Mouse (Mus musculus) c-Kit-positive CD71-positive TER-119-positive erythroid progenitor cells, embryonic 14.5 days (primary cell): ENCODE results near the gene Xylt1.

Source experiments
- DNase-seq: peaks from one replicate; pipeline ENCODE4 v3.0.0-alpha.2; 2013; ENCODE audit warnings: low spot score

Gene Xylt1

DNA sequence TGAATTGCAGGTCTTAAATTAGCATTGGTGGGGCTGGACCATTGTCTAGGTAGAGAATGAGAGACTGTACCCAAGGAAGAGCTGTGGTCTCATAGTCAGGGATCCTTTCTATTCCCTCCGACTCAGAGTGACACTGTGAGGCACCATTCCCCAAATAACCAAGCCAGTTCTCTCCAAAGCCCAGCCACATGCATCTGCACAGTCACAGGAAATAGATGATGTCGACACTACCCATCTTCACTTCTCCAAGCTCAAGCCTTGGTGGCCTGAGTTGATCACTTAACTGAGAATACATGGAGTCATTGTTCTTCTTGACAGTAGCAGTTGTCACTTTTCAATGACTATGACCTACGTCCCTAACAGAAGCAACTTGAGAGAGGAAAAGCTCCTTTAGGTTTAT, 100.6 kb downstream of the Xylt1 start:
- no peak for DNase-seq

DNA sequence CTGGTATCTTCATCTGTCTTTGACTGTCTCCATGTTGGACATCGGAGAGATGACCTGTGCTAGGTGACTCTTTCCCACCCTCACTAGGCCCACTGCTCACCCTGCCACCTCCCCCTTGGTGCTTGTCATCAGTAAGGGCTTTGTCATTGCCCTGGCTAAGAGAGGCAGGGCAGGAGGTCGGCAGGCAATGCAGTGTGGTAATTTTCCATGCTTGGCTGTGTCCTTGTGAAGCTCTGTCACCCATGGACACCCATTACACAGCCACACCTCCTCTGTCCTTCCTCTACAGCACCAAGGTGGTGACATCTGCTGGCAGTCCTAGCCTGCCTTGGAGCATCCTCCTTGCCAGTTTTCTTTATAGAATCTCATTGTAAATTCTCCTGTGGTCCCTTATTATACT, 101.9 kb downstream of the Xylt1 start:
- no peak for DNase-seq

DNA sequence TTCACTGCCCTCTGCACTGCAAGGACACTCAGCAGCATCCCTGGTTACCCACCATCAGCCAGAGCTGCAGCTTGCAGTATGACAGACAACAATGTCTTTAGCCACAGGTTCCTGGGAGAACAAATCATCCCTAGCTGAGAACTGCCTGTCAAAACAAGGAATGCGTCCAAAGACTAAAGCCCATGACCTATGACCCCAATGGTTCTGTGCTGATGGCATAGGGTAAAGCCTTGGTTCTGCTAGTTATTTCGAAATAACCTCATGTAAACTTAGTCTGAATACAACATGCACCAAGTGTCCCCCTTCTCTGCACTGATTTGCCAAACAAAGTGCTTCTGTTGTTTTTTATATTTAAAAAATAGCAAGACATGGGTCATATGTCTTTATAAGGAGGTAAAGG, 103.8 kb downstream of the Xylt1 start:
- DNase-seq = no peak

DNA sequence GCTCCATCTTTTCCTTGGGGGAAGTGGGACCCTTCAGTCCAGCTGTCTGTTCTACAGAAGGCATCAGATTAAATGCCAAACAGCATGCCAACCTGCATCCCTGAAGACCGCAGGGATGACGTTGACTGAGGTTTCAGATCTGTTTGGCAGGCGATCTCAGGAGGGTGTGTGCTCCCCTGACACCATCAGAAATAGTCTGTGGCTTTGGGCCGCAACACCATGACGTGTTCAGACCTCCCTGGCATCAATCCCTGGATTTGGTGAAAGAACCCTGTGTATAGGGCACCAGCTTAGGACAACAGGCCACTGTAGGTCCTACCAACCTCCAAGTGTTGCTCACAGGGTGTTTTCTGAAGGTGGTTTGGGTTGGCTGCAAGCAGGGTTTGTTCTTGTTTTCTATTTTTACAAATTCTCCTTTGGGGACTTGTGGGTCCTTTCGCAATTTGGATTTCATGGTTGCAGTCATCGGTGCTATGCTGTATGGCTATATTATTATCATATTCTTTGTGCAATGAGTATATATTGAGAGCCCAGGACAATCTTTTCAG, 104.3 kb downstream of the Xylt1 start:
- no peak for DNase-seq

DNA sequence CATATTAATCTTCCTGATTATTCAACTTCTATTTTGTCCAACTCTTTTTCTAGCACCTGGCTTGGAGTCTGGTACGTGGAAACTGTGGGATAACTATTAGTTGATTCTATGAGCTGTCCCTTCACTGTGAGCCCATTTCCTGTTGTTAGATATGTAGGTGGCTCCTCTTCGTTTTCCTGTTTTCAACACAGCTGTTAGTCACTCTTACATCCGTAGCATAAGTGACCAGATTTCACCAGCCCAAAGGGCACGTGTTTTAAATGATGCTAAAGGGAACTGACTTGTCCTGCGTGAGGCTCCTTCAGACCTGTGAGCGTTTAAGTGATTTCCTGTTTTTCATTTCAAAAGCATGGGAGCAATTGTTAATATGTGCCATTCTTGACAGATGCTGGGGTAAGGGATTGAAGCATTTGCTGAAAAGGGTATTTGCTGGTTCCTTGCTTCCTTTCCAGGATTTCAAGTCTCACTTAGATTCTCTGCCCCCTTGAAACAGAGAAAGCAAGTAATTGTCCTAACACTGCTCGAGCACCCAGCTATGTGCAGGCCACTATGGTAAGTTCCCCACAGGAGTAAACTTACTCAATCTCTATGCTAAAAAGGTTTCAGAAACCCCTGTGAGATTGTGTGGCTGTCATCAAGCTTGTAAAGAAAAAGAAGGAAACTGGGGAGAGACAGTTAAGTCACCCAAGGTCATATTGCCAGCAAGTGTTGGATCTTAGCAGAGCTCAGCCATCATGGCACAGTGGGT, 105.8 kb downstream of the Xylt1 start:
- no peak for DNase-seq

DNA sequence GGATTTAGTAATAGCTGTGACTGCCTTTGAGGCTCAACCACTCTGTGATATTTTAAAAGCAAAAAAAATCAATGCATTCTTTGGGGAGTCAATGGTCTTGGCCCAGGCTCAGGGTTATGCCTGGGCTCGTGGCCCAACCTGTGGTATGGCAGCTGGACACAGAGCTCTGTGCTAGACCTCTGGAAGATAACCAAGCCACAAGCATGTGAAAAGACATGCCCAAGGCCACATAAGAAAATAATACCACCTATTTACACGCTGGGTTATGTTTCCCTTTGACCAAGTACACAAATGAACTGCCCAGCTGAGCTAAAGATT, 106.4 kb downstream of the Xylt1 start:
- DNase-seq = no peak

DNA sequence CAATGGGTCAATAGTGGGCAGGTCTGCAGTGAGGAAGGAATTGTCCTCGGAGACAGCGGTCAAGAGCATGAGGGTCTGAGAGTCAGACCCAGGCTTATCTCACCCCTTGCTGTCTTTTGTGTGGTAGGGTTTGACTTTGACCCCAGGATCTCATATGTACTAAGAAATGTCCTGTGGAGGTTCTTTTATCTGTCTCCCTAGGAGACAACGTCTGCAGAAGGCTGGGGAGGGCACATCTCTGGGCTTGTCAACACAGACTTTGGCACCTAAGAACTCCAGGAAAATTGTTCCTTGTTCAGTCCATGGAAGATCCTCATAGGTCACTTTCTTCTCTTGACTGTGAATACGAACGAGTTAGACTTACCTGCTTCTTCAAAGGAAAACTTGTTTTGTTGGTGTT, 109.2 kb downstream of the Xylt1 start:
- DNase-seq = no peak

DNA sequence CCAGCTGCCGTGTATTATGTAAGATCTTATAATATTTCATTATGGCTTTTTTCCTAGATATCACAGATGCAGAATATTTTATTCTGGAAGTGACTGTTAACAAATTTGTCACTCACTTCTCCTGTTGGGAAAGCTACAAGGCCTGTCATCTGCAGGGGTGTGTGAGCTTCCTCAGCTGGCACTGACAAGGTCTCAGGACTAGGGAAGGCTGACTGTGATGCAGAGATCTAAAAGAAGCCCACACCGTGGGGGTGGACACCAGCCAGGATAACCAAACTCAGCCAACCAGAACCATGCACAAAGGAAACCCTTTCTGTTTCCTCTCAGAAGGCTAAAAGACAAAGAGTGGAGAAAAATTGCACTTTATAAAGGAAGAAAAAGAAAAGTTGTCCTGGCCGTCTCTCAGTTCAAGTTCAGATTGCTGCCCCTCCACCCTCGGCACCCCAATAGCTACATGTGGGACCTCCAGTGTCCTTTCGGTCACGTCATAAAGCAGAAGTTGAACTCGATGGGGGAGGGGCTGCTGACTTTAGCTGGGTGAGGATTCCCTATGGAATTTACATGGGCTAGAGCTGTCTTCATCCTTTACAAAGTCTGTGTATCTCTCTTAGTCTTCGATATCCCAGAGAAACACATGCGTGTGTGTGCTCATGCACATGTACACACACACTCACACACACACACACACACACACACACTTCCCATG, 109.9 kb downstream of the Xylt1 start:
- no peak for DNase-seq

DNA sequence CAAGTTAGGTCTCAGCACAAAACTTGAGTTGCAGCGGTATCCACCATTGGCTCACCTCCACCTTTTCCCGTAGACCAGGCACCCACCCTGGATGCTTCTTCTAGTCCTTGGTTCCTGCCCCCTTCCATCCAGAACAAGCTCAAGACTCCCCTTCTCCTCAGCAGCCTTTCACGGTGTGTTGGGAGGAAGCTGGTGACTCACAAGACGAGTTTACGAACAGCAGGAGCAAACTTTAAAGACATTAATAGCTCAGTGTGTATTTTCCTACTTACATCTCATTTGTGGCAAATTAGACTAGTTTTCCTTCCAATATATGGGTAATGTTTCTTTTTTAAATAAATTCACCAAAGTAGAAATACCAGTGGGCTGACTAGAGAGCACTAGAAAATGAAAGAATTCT, 110.7 kb downstream of the Xylt1 start:
- DNase-seq = no peak

DNA sequence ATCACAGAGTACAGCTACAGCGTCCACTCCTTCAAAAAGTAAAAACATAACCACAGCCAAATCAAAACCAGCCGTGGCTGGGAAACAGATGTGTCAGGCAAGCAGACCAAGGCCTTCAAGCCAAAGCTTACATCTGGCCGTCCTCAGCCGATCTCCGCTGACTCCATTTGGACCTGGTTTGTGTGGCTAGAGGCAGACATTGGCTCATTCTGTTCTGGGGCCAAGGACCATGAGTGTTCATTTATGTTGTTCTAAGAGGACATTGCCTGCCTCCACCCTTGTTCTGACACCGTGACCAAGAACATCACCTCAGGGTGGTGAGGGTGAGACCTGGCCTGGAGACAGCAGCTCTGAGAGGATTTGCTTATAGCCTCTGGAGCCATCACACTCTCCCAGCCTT, 113.4 kb downstream of the Xylt1 start:
- no peak for DNase-seq

DNA sequence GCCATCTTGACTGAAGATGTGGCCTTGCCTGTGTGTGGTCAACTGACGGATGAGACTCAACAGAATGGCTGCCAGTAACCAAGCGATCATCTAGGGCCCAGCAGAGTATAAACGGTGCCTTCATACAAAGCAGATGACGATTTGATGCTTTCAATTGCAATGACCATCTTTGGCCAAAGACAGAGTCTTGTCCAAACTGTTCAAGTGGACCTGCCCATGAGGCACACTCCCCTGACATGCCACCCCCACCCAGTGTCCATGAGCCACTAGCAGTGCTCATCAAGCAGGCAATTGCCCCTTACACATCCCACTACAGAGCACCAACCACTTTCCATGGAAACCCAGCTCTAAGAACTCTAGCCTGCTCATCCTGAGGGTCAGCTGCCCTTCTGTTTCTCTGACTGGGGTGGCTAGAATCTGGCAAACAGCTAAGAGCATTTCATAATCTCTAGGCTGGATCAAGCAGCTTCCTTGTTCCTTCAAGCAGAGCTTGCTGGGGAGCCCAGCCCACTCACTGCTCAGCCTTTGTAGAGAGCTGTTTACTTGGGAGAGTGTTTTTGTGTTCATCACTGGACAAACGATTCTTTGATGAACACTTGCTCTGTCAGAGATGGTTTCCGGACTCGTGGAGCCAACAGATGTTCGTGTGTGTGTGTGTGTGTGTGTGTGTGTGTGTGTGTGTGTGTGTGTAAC, 114.0 kb downstream of the Xylt1 start:
- no peak for DNase-seq

DNA sequence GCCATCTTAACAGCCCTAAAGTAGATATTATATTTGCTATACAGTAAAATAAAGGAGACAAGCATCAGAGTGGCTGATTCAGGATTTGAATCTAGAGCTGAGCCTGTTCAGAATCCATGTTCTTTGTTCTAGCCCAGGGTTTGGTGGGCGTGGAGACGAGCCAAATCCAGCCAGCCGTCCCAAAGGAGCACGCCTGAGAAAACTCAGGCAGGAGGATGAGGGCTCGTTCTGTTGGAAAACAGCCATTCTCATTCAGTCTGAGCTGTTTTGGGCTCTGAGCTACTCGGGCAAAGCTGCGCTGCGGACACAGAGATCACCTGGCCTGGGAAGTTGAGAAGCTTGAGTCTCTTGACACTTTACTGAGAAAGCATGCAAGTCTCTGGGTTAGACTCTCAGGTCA, 115.0 kb downstream of the Xylt1 start:
- DNase-seq = no peak

DNA sequence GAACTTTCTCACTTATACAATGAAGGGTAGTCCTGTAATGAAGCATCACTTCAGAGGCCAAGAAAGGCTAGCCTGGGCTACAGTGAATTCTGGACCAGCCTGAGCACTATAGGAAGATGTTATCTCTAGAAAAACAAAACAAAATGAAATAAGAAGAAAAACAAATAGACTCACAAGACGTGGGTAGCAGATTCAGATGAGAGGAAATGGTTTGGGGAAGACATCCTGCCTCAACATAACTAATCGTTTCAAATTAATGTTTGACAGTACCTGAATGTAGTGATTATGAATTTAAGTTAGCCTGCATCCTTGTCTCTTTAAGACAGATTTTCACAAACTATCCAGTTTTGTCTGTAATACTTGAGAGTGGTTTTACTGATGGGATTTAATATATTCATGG, 117.4 kb downstream of the Xylt1 start:
- DNase-seq = no peak

DNA sequence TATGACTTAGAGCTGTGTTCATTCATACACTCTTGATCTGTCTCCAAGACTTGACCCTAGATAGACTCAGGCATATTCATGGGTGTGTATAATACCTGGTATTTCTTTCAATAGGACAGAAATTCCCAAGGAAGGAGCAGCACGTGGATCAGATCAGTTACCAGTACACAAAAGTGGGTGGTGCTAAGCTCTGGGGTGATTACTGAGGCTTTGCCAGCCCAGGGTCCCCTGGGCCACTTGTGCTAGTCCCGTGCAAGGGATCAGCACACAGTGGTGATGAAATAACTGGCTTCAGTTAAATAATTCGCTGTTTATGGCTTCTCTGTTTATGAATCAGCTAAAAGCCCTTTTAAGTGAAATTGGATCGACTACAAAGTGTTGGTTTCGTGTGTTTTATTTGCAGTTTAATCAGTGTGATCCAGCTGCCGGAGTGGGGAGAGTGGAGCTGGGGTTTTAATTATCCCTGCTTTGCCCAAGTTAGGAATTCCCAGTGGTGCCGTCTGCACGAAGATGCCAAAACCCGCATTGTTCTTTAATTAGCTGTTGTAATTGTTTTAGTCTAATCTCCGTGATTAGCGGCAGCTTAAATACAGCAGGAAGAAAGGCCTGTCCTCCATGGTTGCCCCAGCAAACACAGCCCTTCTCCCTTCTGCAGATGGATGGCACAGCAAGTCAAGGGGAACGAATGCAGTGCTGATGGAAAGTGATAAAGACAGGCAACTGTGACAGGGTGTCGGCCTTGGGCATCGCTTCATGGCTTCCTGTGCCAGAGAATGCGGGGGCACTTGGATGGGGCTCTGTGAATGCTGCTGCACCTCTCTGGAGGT, 120.8 kb downstream of the Xylt1 start:
- DNase-seq = no peak

DNA sequence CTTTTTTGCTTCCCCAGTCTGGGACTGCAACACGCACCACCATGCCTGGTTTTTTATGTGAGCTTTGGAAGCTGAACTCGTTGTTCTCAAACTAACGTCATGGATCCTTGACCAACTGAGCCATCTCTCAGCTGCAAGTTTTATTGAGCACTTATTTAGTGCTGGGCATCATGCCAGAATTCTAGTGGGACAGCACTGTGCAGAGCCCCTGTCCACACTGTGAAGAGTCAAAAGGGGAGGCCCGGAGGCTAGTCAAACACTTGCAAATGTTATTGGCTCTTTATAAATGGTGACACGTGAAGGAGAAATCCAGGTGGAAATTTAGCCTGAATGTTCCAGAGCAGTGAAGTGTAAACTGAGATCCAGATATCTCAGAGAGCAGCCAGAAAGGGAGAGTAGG, 121.6 kb downstream of the Xylt1 start:
- DNase-seq = no peak

DNA sequence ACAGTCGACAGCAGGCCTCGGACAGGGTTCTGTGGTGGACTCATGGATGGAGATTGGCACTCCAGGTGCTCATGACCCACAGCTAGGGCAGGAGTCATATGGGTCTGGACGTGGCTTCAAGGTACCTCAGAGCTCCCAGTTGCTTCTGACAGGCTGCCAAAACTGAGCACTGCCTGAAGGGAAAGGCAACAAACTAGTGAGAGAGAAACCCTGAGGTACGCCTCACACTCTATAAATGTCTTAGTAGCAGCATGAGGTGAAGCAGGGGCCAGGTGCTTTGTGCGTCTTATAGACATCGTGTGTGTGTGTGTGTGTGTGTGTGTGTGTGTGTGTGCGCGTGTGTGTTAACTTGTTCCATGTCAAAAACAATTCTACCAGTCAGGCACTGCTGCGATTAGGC, 122.9 kb downstream of the Xylt1 start:
- no peak for DNase-seq

DNA sequence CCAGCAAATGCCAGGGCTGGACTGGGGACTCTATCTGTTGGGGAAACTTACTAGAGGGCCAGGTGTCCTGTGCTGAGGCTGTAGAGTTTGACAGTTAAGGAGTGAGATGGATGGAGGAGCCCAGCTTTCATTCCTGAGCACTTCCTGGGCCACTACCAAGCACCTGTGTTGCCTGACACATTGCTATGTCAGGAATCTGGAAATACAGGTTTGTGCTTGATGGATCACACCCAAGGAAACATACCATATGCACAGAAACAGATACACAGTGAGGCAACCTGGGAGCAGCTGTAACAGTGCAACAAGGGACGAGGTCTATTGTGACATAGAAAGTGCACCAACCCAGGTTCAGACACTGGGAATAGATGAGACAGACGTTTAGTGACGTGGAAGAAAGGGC, 125.0 kb downstream of the Xylt1 start:
- DNase-seq = no peak

DNA sequence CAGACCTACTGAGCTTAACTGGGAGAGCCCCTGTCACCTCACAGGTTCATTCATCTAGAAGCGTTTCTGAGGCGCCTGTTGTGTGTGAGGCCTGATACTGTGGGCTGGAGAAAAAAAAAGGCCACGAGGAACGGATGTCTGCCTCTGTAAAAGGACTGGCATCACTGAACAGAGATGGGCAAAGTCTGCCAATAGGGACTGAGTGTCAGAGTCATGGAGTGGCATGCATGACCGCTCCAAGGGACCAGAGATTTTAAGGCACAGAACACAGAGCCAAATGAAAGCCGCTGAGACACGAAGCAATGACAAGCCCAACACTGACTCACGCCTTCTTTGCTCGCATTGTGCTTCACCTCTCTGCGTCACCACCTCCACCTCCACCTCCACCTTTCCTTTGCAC, 126.6 kb downstream of the Xylt1 start:
- no peak for DNase-seq

DNA sequence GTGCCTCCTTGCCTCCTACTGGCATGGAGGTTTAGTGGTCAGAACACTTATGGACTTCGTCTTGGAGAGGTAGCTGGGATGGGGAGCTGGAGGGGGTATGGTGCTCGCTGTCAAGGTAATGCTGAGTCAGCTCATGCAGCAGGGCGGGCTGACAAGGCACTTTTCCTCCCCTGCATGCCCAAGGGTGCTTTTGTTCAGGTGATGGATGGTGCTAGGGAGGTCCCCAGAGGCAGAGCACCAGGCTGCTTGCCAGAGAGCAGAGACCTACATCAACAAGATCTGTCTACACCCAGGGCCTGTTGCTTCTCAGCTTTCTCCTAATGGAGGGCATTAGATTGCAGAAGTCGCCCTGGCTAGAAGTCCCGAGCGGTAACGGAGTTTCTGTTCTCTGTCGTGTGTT, 127.3 kb downstream of the Xylt1 start:
- DNase-seq = no peak

DNA sequence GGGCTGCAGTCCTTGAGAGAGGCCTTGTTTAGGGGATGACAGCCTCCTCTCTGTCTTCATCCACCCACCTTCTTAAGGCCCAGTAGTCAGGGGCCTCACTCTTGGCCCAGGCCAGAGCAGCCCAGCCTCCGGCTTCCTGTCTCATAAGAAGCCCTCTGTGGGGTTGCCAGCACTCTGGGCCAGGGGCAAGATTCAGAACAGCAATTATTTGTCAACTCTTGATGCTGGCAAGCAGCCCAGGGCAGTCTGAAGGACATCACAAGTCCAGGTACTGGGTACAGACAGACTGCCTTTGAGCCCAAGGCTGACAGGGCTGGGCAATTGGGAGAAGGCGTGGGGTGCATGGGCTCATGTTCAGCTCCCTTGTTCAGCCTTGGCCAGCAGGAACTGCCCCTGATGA, 129.3 kb downstream of the Xylt1 start:
- no peak for DNase-seq

DNA sequence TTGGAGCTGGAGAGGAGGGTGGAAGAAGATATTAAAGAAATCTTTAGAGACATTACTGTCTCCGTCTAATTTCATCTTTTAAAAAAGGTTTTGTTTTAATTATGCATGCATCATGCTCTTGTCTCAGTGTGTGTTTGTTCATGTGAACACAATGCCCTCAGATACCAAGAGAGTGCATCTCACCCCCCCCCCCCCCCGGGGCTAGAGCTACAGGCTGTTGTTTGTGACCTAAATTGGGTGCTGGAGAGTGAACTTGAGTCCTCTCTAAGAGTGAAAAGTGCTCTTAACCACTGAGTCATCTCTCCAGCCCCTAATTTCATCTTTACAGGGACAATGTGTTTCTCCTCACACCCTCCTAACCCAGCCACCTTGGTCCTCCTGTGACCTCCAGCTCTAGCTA, 131.5 kb downstream of the Xylt1 start:
- no peak for DNase-seq

DNA sequence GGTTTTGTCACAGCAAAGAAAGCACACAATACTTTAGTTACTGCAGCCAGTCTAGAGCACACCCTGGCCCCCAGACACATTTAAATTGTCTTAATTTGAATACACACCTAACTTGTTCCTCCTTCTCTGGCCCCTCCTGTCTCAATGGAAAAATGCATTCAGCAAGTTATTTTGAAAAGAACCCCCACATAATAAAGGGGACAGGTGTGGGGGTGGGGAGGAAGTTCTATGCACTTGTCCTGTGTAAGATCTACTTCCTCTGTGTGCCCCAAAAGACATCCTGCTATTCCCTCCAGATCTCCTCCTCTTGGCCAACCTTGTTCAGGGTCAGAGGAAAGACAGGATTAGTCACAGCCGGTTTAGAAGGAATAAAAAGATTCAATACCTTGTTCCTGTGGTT, 135.0 kb downstream of the Xylt1 start:
- DNase-seq = no peak
